Mouse (Mus musculus) ES-Bruce4 (cell line): Measurements from ENCODE around the gene Olfr1415. TPM values are rescaled to one million over a fixed set of nuclear protein-coding genes. Genes with fewer than 3 reads are reported as not detected.
"Not testable (repeated sequence)": the region's sequence is repeated elsewhere in the genome, so short reads cannot be mapped to it uniquely, and the experiment has no call there.

Source experiments
- H3K27ac ChIP-seq: 2 replicates; pipeline ENCODE4 v1.5.1; 2012; ENCODE audit warnings: low read length, inconsistent platforms; ENCODE audit not compliant: insufficient read depth
- H3K27me3 ChIP-seq: 2 replicates; pipeline ENCODE4 v1.6.1; 2012; ENCODE audit warnings: mild to moderate bottlenecking, low read length, inconsistent platforms; ENCODE audit not compliant: control insufficient read depth, poor library complexity, insufficient read depth, severe bottlenecking
- H3K36me3 ChIP-seq: 2 replicates; pipeline ENCODE4 v1.6.1; 2012; ENCODE audit warnings: inconsistent platforms, mild to moderate bottlenecking, low read length, moderate library complexity; ENCODE audit not compliant: control insufficient read depth, poor library complexity, insufficient read depth, severe bottlenecking
- H3K4me1 ChIP-seq: one replicate; pipeline ENCODE4 v1.8.1; 2011; ENCODE audit warnings: low read length; ENCODE audit not compliant: control insufficient read depth, insufficient read depth
- H3K4me3 ChIP-seq: 2 replicates; pipeline ENCODE4 v1.5.1; 2011; ENCODE audit warnings: low read depth, mild to moderate bottlenecking, low read length
- H3K9ac ChIP-seq: 2 replicates; pipeline ENCODE4 v1.6.1; 2012; ENCODE audit warnings: low read depth, mild to moderate bottlenecking, inconsistent platforms; ENCODE audit not compliant: poor library complexity, severe bottlenecking
- H3K9me3 ChIP-seq: replicated peaks from 2 replicates; pipeline ENCODE4 v1.6.1; 2012; ENCODE audit warnings: mild to moderate bottlenecking, low read length, inconsistent platforms; ENCODE audit not compliant: control insufficient read depth, poor library complexity, insufficient read depth, severe bottlenecking
- CTCF ChIP-seq: IDR thresholded peaks from one replicate; pipeline ENCODE4 v1.8.1; 2011; ENCODE audit warnings: low read depth, low read length
- EP300 ChIP-seq: IDR thresholded peaks from 2 replicates; pipeline ENCODE4 v1.6.1; 2011; ENCODE audit warnings: low read depth, low read length; ENCODE audit not compliant: insufficient read depth
- POLR2A ChIP-seq: IDR thresholded peaks from one replicate; pipeline ENCODE4 v1.8.1; 2011; ENCODE audit warnings: low read length; ENCODE audit not compliant: insufficient read depth
- polyA plus RNA-seq: library from polyadenylated mRNA; stranded (reverse); fragments of >200 nt; gene quantifications from 2 replicates; pipeline ENCODE4 v1.2.4, GENCODE M21; 2011; ENCODE audit warnings: low read depth; ENCODE audit not compliant: missing spikeins, insufficient read depth, insufficient read length

Olfr1415 gene
- polyA plus RNA-seq, 1 experiment = not detected

- Histone ChIP-seq H3K9me3 (no peaks in the 10 kb centered on the region), H3K27ac (no peak within 1 kb of the TSS), H3K9ac (no peak within 1 kb of the TSS), H3K4me3 (no peak within 1 kb of the TSS), H3K27me3 (no peaks in the 10 kb centered on the region), H3K36me3 (no peaks in the 10 kb centered on the region), H3K4me1 (no peaks in the 10 kb centered on the region)
- no peak for TF ChIP-seq POLR2A
- TF ChIP-seq EP300 = no peak
- TF ChIP-seq CTCF = no peak
Measured at GRCm38 (mm10) chr1:92518561-92518960, 22.7 kb upstream of the Olfr1415 start, which contains the start of gene Olfr1414. Gene Olfr1414, minus strand, starts transcription at chr1:92518661.

- Histone ChIP-seq H3K9me3 (no peaks in the 10 kb centered on the region), H3K9ac (no peak overlapping the region), H3K27ac (no peak overlapping the region), H3K4me1 (no peaks in the 10 kb centered on the region), H3K27me3 (no peaks in the 10 kb centered on the region), H3K36me3 (no peaks in the 10 kb centered on the region), H3K4me3 (no peak overlapping the region)
- TF ChIP-seq POLR2A = no peak
- no peak for TF ChIP-seq CTCF
- no peak for TF ChIP-seq EP300
Measured at GRCm38 (mm10) chr1:92515390-92515789, 19.5 kb upstream of the Olfr1415 start.

DNA sequence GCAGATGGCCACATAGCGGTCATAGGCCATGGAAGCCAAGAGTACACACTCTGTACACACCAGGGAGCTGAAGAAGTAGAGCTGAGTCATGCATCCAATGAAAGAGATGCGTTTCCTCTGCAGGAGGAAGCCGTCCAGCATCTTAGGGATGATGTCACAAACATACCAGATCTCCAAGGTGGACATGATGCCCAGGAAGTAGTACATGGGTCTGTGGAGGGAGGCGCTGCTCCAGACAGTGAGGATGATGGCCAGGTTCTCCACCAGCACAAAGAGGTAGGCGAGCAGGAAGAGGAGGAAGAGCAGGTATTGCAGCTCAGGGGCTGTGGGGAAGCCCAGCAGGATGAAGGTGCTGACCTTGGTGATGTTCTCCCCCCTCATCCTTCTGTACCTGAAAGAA, 15.7 kb upstream of the Olfr1415 start:
- not testable (repeated sequence) for H3K4me3 ChIP-seq, H3K9me3 ChIP-seq, H3K27me3 ChIP-seq, H3K36me3 ChIP-seq, H3K27ac ChIP-seq, H3K9ac ChIP-seq, H3K4me1 ChIP-seq

DNA sequence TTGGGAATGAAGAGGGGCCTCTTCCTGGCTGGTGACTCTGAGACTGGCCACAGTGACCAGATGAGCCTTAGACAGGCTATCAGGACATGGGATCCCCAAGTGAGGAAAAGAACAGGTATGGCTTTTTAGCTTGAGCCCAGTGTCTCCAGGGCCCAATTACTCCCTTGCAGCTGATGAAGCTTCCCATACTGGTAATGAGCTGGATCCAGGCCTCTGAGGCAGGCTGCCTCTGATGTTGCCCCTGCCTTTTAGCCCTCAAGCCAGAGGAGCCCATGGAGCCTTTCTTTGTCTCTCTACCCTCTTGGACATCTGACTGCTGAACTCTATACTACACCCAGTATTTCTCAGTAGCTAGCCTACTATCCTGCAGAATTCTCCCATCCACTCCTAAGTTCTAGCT, 10.9 kb downstream of the Olfr1415 start, which contains the start of gene Olfr1416:
TSS of gene Olfr1416 (minus strand) at position 101 of the 400 bp plus-strand sequence.
- Histone ChIP-seq H3K4me1 (no peaks in the 10 kb centered on the region), H3K9me3 (peaks cover 4% of the 10 kb centered on the region), H3K9ac (no peak within 1 kb of the TSS), H3K27ac (no peak within 1 kb of the TSS), H3K36me3 (no peaks in the 10 kb centered on the region), H3K4me3 (no peak within 1 kb of the TSS), H3K27me3 (no peaks in the 10 kb centered on the region)
- TF ChIP-seq POLR2A (no peak), CTCF (no peak), EP300 (no peak)

DNA sequence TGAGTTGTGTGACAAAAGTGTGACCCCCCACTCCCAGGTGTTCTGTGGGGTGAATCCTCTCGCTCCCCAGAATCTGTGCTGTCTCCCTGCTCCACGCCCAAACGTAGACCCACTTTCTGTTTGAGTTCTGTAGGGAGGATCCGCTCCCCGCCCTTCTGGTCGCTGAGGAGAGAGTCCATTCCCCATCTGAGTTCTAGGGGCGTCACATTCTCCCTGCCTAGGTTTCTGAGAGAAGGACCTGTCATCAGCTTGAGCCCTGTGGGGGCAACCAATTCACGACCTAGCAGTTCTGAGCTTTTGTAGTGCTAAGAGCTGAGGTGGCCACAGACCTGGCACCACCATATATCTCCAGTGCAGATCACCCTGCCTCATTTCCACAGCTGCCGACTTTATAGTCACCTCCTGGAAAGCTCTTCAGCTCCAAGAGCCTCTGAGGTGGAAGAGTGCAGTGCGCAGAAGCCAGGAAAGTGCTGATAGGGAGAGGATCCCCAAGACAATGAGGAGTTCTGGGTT, 21.8 kb downstream of the Olfr1415 start:
- no peak overlapping the region for H3K27ac ChIP-seq
- peak overlapping the region; percentile 76 for H3K4me3 ChIP-seq
- H3K4me1 ChIP-seq = no peaks in the 10 kb centered on the region
- H3K27me3 ChIP-seq = no peaks in the 10 kb centered on the region
- peaks cover 13% of the 10 kb centered on the region for H3K36me3 ChIP-seq
- H3K9ac ChIP-seq = peak overlapping the region; percentile 53
- no peak for TF ChIP-seq POLR2A
- H3K9me3 ChIP-seq = no peaks in the 10 kb centered on the region

DNA sequence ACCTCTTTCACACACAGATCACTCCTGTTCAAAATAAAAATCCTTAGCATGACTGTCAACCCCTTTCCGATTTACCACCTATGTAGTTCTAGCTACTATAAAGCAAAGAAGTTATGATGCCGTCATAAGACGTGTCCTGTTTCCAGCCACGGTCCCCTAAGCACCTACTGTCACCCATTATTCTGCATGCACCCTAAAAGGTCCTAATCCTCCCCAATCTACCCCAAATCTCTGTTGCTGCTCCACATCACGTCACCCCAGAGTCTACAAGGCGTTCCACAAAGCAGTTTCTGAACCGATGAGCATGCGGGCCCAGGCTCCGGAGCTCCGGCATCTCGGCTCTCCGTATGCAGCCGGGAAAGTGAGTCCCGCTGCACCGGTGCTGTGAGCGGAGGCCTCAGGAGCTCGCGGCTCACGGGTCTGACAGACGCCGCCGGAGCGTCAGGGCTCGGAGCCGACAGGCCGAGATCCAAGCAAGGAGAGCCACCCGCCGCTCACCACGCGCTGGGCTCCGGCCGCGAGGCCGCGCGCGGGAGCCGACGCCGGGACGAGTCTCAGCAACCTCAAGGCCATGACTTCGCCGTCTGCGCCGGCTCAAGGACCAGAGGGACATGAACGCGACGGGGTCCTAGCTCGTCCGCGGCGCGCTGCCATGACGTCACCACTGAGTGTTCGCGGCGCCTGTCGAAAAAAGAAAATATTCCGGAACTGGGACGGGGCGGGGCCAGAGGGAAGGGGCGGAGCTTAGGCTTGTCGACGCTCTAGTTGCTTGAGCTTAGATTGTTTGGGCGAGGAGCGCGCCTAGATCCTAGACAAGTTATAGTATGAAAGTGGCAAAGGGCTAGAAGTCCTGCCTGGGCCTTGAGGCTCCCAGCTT, 22.5 kb downstream of the Olfr1415 start, which contains the start of gene Ndufa10:
TSS of gene Ndufa10 (minus strand) at position 696 of the 877 bp plus-strand sequence.
- Histone ChIP-seq H3K27ac (no peak within 1 kb of the TSS), H3K27me3 (no peaks in the 10 kb centered on the region), H3K36me3 (peaks cover 13% of the 10 kb centered on the region), H3K4me3 (peak within 1 kb of the TSS; percentile 89), H3K4me1 (no peaks in the 10 kb centered on the region), H3K9ac (peak within 1 kb of the TSS; percentile 82), H3K9me3 (no peaks in the 10 kb centered on the region)
- TF ChIP-seq EP300 (0 out of 2 replicates have a peak, but pooled peaks have one; percentile 33), POLR2A (peak; percentile 84), CTCF (no peak)
